8 mouse cellular contexts compared by ENCODE assay signal in genomic region chr5:122319474-122320204, GRCm38 (mm10). TPM values are rescaled to one million over a fixed set of nuclear protein-coding genes. Genes with fewer than 3 reads are reported as not detected.
DNase-seq lines count a peak whose midpoint lies in the region; ATAC-seq and TF ChIP-seq lines count a peak whose summit lies in the region.

No protein-coding gene starts in this region.

- H3K4me2 ChIP-seq in forebrain, postnatal 0 days (ENCODE audit: low read depth), result no peak overlapping the region
- H3K4me2 ChIP-seq in forebrain, embryonic 15.5 days (replicated peaks), result no peak overlapping the region
- no peak overlapping the region for H3K4me2 ChIP-seq in limb, embryonic 13.5 days (replicated peaks)

- peak overlapping the region; percentile 40; the same call in 1 of the 2 replicates for H3K27ac ChIP-seq in forebrain, postnatal 0 days (ENCODE audit: low read depth, low read length)
- no peak overlapping the region for H3K27ac ChIP-seq in forebrain, embryonic 15.5 days (replicated peaks)
- peak overlapping the region; percentile 39; the same call in 1 of the 2 replicates for H3K27ac ChIP-seq in limb, embryonic 13.5 days
- no peak overlapping the region for H3K27ac ChIP-seq in limb, embryonic 10.5 days

- DNase-seq in forebrain, postnatal 0 days, result peak; percentile 44
- no peak for DNase-seq in limb, embryonic 10.5 days (ENCODE audit: low spot score)
- DNase-seq in heart, adult 8-10 months (ENCODE audit: low spot score), result peak; percentile 38
- DNase-seq in lung, postnatal 25 days (ENCODE audit: low spot score), result peak; percentile 38
- no peak for DNase-seq in layer of hippocampus, adult 8-10 months (ENCODE audit: low spot score in 2 of 2)
- DNase-seq in cerebellum, adult 11-12 months, result no peak

- no peak overlapping the region for H3K9ac ChIP-seq in forebrain, postnatal 0 days
- no peak overlapping the region for H3K9ac ChIP-seq in forebrain, embryonic 15.5 days (replicated peaks)
- H3K9ac ChIP-seq in limb, embryonic 13.5 days, result no peak overlapping the region

- WGBS in forebrain, postnatal 0 days, result 71% methylated on average over 14 of the region's 14 CpGs
- WGBS in forebrain, embryonic 15.5 days, result 78% methylated on average over 14 of the region's 14 CpGs
- WGBS in limb, embryonic 13.5 days, result 65% methylated on average over 14 of the region's 14 CpGs
- 85% methylated on average over 14 of the region's 14 CpGs for WGBS in limb, embryonic 10.5 days

- H3K4me1 ChIP-seq in forebrain, postnatal 0 days (ENCODE audit: insufficient read depth), result no peaks in the 10 kb centered on the region
- 0 out of 2 replicates have a peak, but pooled peaks cover 4% of the 10 kb centered on the region for H3K4me1 ChIP-seq in forebrain, embryonic 15.5 days
- H3K4me1 ChIP-seq in limb, embryonic 13.5 days, result peaks cover 39% of the 10 kb centered on the region
- H3K4me1 ChIP-seq in limb, embryonic 10.5 days, result no peaks in the 10 kb centered on the region

- TF ChIP-seq CTCF in forebrain, postnatal 0 days (IDR thresholded peaks at IDR 0.05; ENCODE audit: low read depth), result no peak

- peaks cover 21% of the 10 kb centered on the region for H3K36me3 ChIP-seq in forebrain, postnatal 0 days (ENCODE audit: insufficient read depth)
- H3K36me3 ChIP-seq in forebrain, embryonic 15.5 days, result peaks cover 15% of the 10 kb centered on the region; the same call in 1 of the 2 replicates
- peaks cover 54% of the 10 kb centered on the region for H3K36me3 ChIP-seq in limb, embryonic 13.5 days
- H3K36me3 ChIP-seq in limb, embryonic 10.5 days, result peaks cover 77% of the 10 kb centered on the region

- no peaks in the 10 kb centered on the region for H3K27me3 ChIP-seq in forebrain, postnatal 0 days (ENCODE audit: insufficient read depth, low read length)
- H3K27me3 ChIP-seq in forebrain, embryonic 15.5 days, result no peaks in the 10 kb centered on the region
- no peaks in the 10 kb centered on the region for H3K27me3 ChIP-seq in limb, embryonic 13.5 days
- H3K27me3 ChIP-seq in limb, embryonic 10.5 days (ENCODE audit: low read depth, poor library complexity, severe bottlenecking), result no peaks in the 10 kb centered on the region

- H3K4me3 ChIP-seq in forebrain, postnatal 0 days (ENCODE audit: low read depth, low read length), result no peak overlapping the region
- H3K4me3 ChIP-seq in forebrain, embryonic 15.5 days, result no peak overlapping the region
- no peak overlapping the region for H3K4me3 ChIP-seq in limb, embryonic 13.5 days
- H3K4me3 ChIP-seq in limb, embryonic 10.5 days, result no peak overlapping the region

- no peaks in the 10 kb centered on the region for H3K9me3 ChIP-seq in forebrain, postnatal 0 days (ENCODE audit: low read length)
- H3K9me3 ChIP-seq in forebrain, embryonic 15.5 days, result no peaks in the 10 kb centered on the region
- H3K9me3 ChIP-seq in limb, embryonic 13.5 days, result no peaks in the 10 kb centered on the region
- no peaks in the 10 kb centered on the region for H3K9me3 ChIP-seq in limb, embryonic 10.5 days (replicated peaks)

- ATAC-seq in forebrain, postnatal 0 days, result 0 out of 2 replicates have a peak, but pooled peaks have one; percentile 38
- ATAC-seq in forebrain, embryonic 15.5 days (replicated peaks), result no peak
- ATAC-seq in limb, embryonic 13.5 days (ENCODE audit: low FRiP score, low read depth), result 0 out of 2 replicates have a peak, but pooled peaks have one; percentile 37

RNA-seq across cellular contexts. Expression of gene Rad9b, which starts 34.4 kb away (rescaled TPM):
- 16.4 and 20.0 TPM in 2 replicates for total RNA-seq in forebrain, postnatal 0 days (2014; rRNA removed)
- 14.1 and 14.6 TPM in 2 replicates for polyA plus RNA-seq in forebrain, postnatal 0 days (2015; fragmentation: Nextera tagmentation; extraction: Ambion mirVana)
- polyA plus RNA-seq in forebrain, embryonic 15.5 days (2015; fragmentation: Nextera tagmentation; extraction: Ambion mirVana), result 17.6 and 17.8 TPM in 2 replicates
- polyA plus RNA-seq in limb, embryonic 13.5 days (2015; fragmentation: Nextera tagmentation; extraction: Ambion mirVana), result 17.1 TPM in 2 replicates
- 8.2 and 11.7 TPM in 2 replicates for polyA plus RNA-seq in limb, embryonic 10.5 days (2016; fragmentation: Nextera tagmentation; extraction: Ambion mirVana)
- 1 to 10 TPM in 3 of 4 experiments, under 1 TPM in 1; 0.89 to 1.9 (median 1.3) TPM for total RNA-seq in heart, adult 8-10 months (2022)
- 1 to 10 TPM; 3.2 to 5.0 (median 4.1) TPM for total RNA-seq in layer of hippocampus, adult 8-10 months (2022)

RNA-seq across cellular contexts. Expression of gene Vps29, which starts 34.5 kb away (rescaled TPM):
- total RNA-seq in forebrain, postnatal 0 days (2014; rRNA removed), result 142 and 157 TPM in 2 replicates
- polyA plus RNA-seq in forebrain, postnatal 0 days (2015; fragmentation: Nextera tagmentation; extraction: Ambion mirVana), result 364 and 391 TPM in 2 replicates
- polyA plus RNA-seq in forebrain, embryonic 15.5 days (2015; fragmentation: Nextera tagmentation; extraction: Ambion mirVana), result 252 and 266 TPM in 2 replicates
- polyA plus RNA-seq in limb, embryonic 13.5 days (2015; fragmentation: Nextera tagmentation; extraction: Ambion mirVana), result 185 and 193 TPM in 2 replicates
- polyA plus RNA-seq in limb, embryonic 10.5 days (2016; fragmentation: Nextera tagmentation; extraction: Ambion mirVana), result 191 and 204 TPM in 2 replicates
- 100 to 1,000 TPM in 2 of 4 experiments, 10 to 100 TPM in 2; 91.9 to 113 (median 101) TPM for total RNA-seq in heart, adult 8-10 months (2022)
- total RNA-seq in layer of hippocampus, adult 8-10 months (2022), result 100 to 1,000 TPM; 164 to 207 (median 188) TPM

RNA-seq across cellular contexts. Expression of gene Pptc7, which starts 35.5 kb away (rescaled TPM):
- 14.8 and 18.3 TPM in 2 replicates for total RNA-seq in forebrain, postnatal 0 days (2014; rRNA removed)
- 4.2 and 6.7 TPM in 2 replicates for polyA plus RNA-seq in forebrain, postnatal 0 days (2015; fragmentation: Nextera tagmentation; extraction: Ambion mirVana)
- polyA plus RNA-seq in forebrain, embryonic 15.5 days (2015; fragmentation: Nextera tagmentation; extraction: Ambion mirVana), result 8.2 and 8.3 TPM in 2 replicates
- polyA plus RNA-seq in limb, embryonic 13.5 days (2015; fragmentation: Nextera tagmentation; extraction: Ambion mirVana), result 8.5 and 8.8 TPM in 2 replicates
- polyA plus RNA-seq in limb, embryonic 10.5 days (2016; fragmentation: Nextera tagmentation; extraction: Ambion mirVana), result 8.2 and 9.7 TPM in 2 replicates
- total RNA-seq in heart, adult 8-10 months (2022), result 100 to 1,000 TPM; 103 to 141 (median 121) TPM
- total RNA-seq in layer of hippocampus, adult 8-10 months (2022), result 10 to 100 TPM; 41.0 to 48.0 (median 43.7) TPM

RNA-seq across cellular contexts. Expression of gene Gpn3, which starts 52.0 kb away (rescaled TPM):
- total RNA-seq in forebrain, postnatal 0 days (2014; rRNA removed), result 31.2 and 37.6 TPM in 2 replicates
- 41.0 and 44.2 TPM in 2 replicates for polyA plus RNA-seq in forebrain, postnatal 0 days (2015; fragmentation: Nextera tagmentation; extraction: Ambion mirVana)
- polyA plus RNA-seq in forebrain, embryonic 15.5 days (2015; fragmentation: Nextera tagmentation; extraction: Ambion mirVana), result 47.7 and 52.4 TPM in 2 replicates
- 78.2 and 81.9 TPM in 2 replicates for polyA plus RNA-seq in limb, embryonic 13.5 days (2015; fragmentation: Nextera tagmentation; extraction: Ambion mirVana)
- polyA plus RNA-seq in limb, embryonic 10.5 days (2016; fragmentation: Nextera tagmentation; extraction: Ambion mirVana), result 102 and 103 TPM in 2 replicates
- 10 to 100 TPM; 25.3 to 32.1 (median 30.4) TPM for total RNA-seq in heart, adult 8-10 months (2022)
- total RNA-seq in layer of hippocampus, adult 8-10 months (2022), result 10 to 100 TPM; 20.7 to 29.4 (median 27.1) TPM

RNA-seq across cellular contexts. Expression of gene Fam216a, which starts 52.5 kb away (rescaled TPM):
- 136 and 141 TPM in 2 replicates for total RNA-seq in forebrain, postnatal 0 days (2014; rRNA removed)
- 147 and 150 TPM in 2 replicates for polyA plus RNA-seq in forebrain, postnatal 0 days (2015; fragmentation: Nextera tagmentation; extraction: Ambion mirVana)
- 133 and 135 TPM in 2 replicates for polyA plus RNA-seq in forebrain, embryonic 15.5 days (2015; fragmentation: Nextera tagmentation; extraction: Ambion mirVana)
- polyA plus RNA-seq in limb, embryonic 13.5 days (2015; fragmentation: Nextera tagmentation; extraction: Ambion mirVana), result 85.3 and 89.6 TPM in 2 replicates
- polyA plus RNA-seq in limb, embryonic 10.5 days (2016; fragmentation: Nextera tagmentation; extraction: Ambion mirVana), result 83.6 and 90.4 TPM in 2 replicates
- 10 to 100 TPM; 11.6 to 14.3 (median 12.7) TPM for total RNA-seq in heart, adult 8-10 months (2022)
- 10 to 100 TPM; 70.9 to 74.0 (median 72.8) TPM for total RNA-seq in layer of hippocampus, adult 8-10 months (2022)

Comparison
In these comparisons a context has a peak if more than half of its experiments do, and no peak if none do; other contexts are left out.
1. H3K27ac ChIP-seq: peak in forebrain, postnatal 0 days (single experiment) and limb, embryonic 13.5 days (single experiment); none in forebrain, embryonic 15.5 days (single experiment) and limb, embryonic 10.5 days (single experiment).
2. DNase-seq: peak in forebrain, postnatal 0 days (single experiment), heart, adult 8-10 months (single experiment) and lung, postnatal 25 days (single experiment); none in limb, embryonic 10.5 days (single experiment), layer of hippocampus, adult 8-10 months (0 of 2) and cerebellum, adult 11-12 months (single experiment).